Mouse (Mus musculus): ENCODE measurements around the gene Chrna4. TPM values are rescaled to one million over a fixed set of nuclear protein-coding genes. Genes with fewer than 3 reads are reported as not detected.

The Chrna4 gene
- total RNA-seq, 2 experiments from 2014 or later = 31.2 to 38.2 TPM

GRCm38 (mm10) chr2:180981133-180981532 is 62.2 kb downstream of the Chrna4 start:
- no peak for DNase-seq (ENCODE audit: low spot score in 2 of 2)
- intact Hi-C loops (cut with DNase I) = no loop called here

Other genes starting within 250 kb of the Chrna4 start
- gene Ythdf1, start 122.6 kb downstream of the Chrna4 start, total RNA-seq (2021) = 10 to 100 TPM; 60.6 to 62.8 TPM
- gene Birc7, start 114.5 kb downstream of the Chrna4 start, total RNA-seq (2021) = not detected
- 10 to 100 TPM; 36.0 to 37.9 TPM for gene Nkain4, start 88.8 kb downstream of the Chrna4 start, total RNA-seq (2021)
- gene Arfgap1, start 76.3 kb downstream of the Chrna4 start, total RNA-seq (2021) = 100 to 1,000 TPM; 139 to 147 TPM
- 1 to 10 TPM; 1.2 to 2.0 TPM for gene Col20a1, start 57.0 kb downstream of the Chrna4 start, total RNA-seq (2021)
- 100 to 1,000 TPM; 227 to 240 TPM for gene Kcnq2, start 91.8 kb upstream of the Chrna4 start, total RNA-seq (2021)
- 1,000 to 10,000 TPM; 1,322 to 1,385 TPM for gene Eef1a2, start 113.5 kb upstream of the Chrna4 start, total RNA-seq (2021)
- gene Ppdpf, start 143.7 kb upstream of the Chrna4 start, total RNA-seq (2021) = 10 to 100 TPM; 95.9 to 97.3 TPM
- under 1 TPM in 1 of 2 experiments, not detected in 1; 0.09 TPM for gene Ptk6, start 159.2 kb upstream of the Chrna4 start, total RNA-seq (2021)
- gene Srms, start 169.6 kb upstream of the Chrna4 start, total RNA-seq (2021) = under 1 TPM in 1 of 2 experiments, not detected in 1; 0.21 TPM
- gene Fndc11, start 176.5 kb upstream of the Chrna4 start, total RNA-seq (2021) = under 1 TPM in 1 of 2 experiments, not detected in 1; 0.30 TPM
- 1 to 10 TPM; 2.2 to 2.5 TPM for gene Helz2, start 198.5 kb upstream of the Chrna4 start, total RNA-seq (2021)
- gene Gmeb2, start 244.5 kb upstream of the Chrna4 start, total RNA-seq (2021) = 10 to 100 TPM; 21.3 to 23.9 TPM

Measured in left cerebral cortex, postnatal 25 days (tissue).